In the genomic region with DNA sequence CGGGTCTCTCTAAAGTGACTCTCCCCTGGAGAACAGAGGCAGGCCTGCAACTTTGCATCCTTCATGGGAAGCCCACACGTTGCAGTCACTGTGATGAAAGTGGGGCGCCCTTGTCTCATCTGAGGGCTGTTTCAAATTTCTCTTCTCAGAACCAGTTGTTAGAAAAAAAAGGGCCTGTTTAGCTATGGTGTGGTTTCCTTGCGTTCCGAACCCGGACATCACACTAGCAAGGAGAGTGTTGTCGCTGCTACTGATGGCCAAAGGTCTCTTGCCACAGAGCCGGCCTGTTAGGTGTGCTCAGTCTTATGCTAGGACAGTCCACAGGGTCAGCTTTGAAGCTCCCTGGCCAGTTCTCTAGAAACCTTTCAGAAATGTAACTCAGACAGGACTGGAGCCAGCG, we compare ENCODE assay signal across 8 mouse cellular contexts.
DNase-seq lines count a peak whose midpoint lies in the region; ATAC-seq and TF ChIP-seq lines count a peak whose summit lies in the region.

No protein-coding gene starts in this region.

- no peaks in the 10 kb centered on the region for H3K36me3 ChIP-seq in lung, embryonic 14.5 days (ENCODE audit: insufficient read depth)
- no peaks in the 10 kb centered on the region for H3K36me3 ChIP-seq in forebrain, embryonic 15.5 days
- no peaks in the 10 kb centered on the region for H3K36me3 ChIP-seq in limb, embryonic 13.5 days
- H3K36me3 ChIP-seq in neural tube, embryonic 15.5 days, result no peaks in the 10 kb centered on the region

- ATAC-seq in lung, embryonic 14.5 days (ENCODE audit: insufficient read depth), result no peak
- ATAC-seq in forebrain, embryonic 15.5 days (replicated peaks), result no peak
- no peak for ATAC-seq in limb, embryonic 13.5 days (ENCODE audit: low FRiP score, low read depth)
- no peak for ATAC-seq in neural tube, embryonic 15.5 days (ENCODE audit: low FRiP score)

- H3K9ac ChIP-seq in lung, embryonic 14.5 days, result peak overlapping the region; percentile 68
- H3K9ac ChIP-seq in forebrain, embryonic 15.5 days (replicated peaks), result no peak overlapping the region
- H3K9ac ChIP-seq in limb, embryonic 13.5 days, result peak overlapping the region; percentile 77
- peak overlapping the region; percentile 63; the same call in 1 of the 2 replicates for H3K9ac ChIP-seq in neural tube, embryonic 15.5 days (replicated peaks)

- H3K9me3 ChIP-seq in lung, embryonic 14.5 days (ENCODE audit: low read depth, low read length), result no peaks in the 10 kb centered on the region
- no peaks in the 10 kb centered on the region for H3K9me3 ChIP-seq in forebrain, embryonic 15.5 days
- H3K9me3 ChIP-seq in limb, embryonic 13.5 days, result no peaks in the 10 kb centered on the region
- H3K9me3 ChIP-seq in neural tube, embryonic 15.5 days (replicated peaks), result no peaks in the 10 kb centered on the region

- peaks cover 54% of the 10 kb centered on the region for H3K4me1 ChIP-seq in lung, embryonic 14.5 days (ENCODE audit: insufficient read depth)
- peaks cover 27% of the 10 kb centered on the region for H3K4me1 ChIP-seq in forebrain, embryonic 15.5 days
- H3K4me1 ChIP-seq in limb, embryonic 13.5 days, result peaks cover 71% of the 10 kb centered on the region
- peaks cover 40% of the 10 kb centered on the region for H3K4me1 ChIP-seq in neural tube, embryonic 15.5 days

- peak overlapping the region; percentile 84 for H3K27ac ChIP-seq in lung, embryonic 14.5 days (ENCODE audit: low read depth)
- no peak overlapping the region for H3K27ac ChIP-seq in forebrain, embryonic 15.5 days (replicated peaks)
- peak overlapping the region; percentile 80 for H3K27ac ChIP-seq in limb, embryonic 13.5 days
- H3K27ac ChIP-seq in neural tube, embryonic 15.5 days (replicated peaks), result 0 out of 2 replicates have a peak overlapping the region, but pooled peaks have one; percentile 46

- H3K4me3 ChIP-seq in lung, embryonic 14.5 days (ENCODE audit: low read depth, low read length), result peak overlapping the region; percentile 62
- peak overlapping the region; percentile 54 for H3K4me3 ChIP-seq in forebrain, embryonic 15.5 days
- peak overlapping the region; percentile 57 for H3K4me3 ChIP-seq in limb, embryonic 13.5 days
- H3K4me3 ChIP-seq in neural tube, embryonic 15.5 days (replicated peaks), result peak overlapping the region; percentile 74

- DNase-seq in lung, embryonic 14.5 days, result no peak
- DNase-seq in lung, postnatal 36 days, result no peak
- DNase-seq in cerebellum, adult 9-10 months, result no peak
- DNase-seq in left cerebral cortex, adult 9 months (ENCODE audit: low spot score in 2 of 2), result no peak
- DNase-seq in B cell, adult 2 months, result no peak

- WGBS in lung, embryonic 14.5 days, result 45% methylated on average over 9 of the region's 9 CpGs
- 43% methylated on average over 9 of the region's 9 CpGs for WGBS in forebrain, embryonic 15.5 days
- 30% methylated on average over 9 of the region's 9 CpGs for WGBS in limb, embryonic 13.5 days
- 46% methylated on average over 9 of the region's 9 CpGs for WGBS in neural tube, embryonic 15.5 days

- H3K27me3 ChIP-seq in lung, embryonic 14.5 days (ENCODE audit: insufficient read depth, low read length), result no peaks in the 10 kb centered on the region
- H3K27me3 ChIP-seq in forebrain, embryonic 15.5 days, result 0 out of 2 replicates have a peak, but pooled peaks cover 5% of the 10 kb centered on the region
- no peaks in the 10 kb centered on the region for H3K27me3 ChIP-seq in limb, embryonic 13.5 days
- no peaks in the 10 kb centered on the region for H3K27me3 ChIP-seq in neural tube, embryonic 15.5 days (replicated peaks)

- peak overlapping the region; percentile 100 for H3K4me2 ChIP-seq in lung, embryonic 14.5 days
- peak overlapping the region; percentile 89 for H3K4me2 ChIP-seq in forebrain, embryonic 15.5 days (replicated peaks)
- H3K4me2 ChIP-seq in limb, embryonic 13.5 days (replicated peaks), result peak overlapping the region; percentile 93
- H3K4me2 ChIP-seq in neural tube, embryonic 15.5 days, result peak overlapping the region; percentile 86

- TF ChIP-seq CTCF in lung, embryonic 14.5 days (IDR thresholded peaks at IDR 0.05; ENCODE audit: low read depth), result no peak
